Mouse (Mus musculus) left cerebral cortex, adult 11 months (tissue): ENCODE measurements around the gene Med12l.

Experiments
- DNase-seq: peaks from one replicate; pipeline ENCODE4 v3.0.0; 2022; ENCODE audit warnings: low spot score

Med12l gene

GRCm38 (mm10) chr3:59321278-59321876 is 315.8 kb downstream of the Med12l start:
- no peak for DNase-seq

GRCm38 (mm10) chr3:59328526-59328925 is 322.9 kb downstream of the Med12l start:
- no peak for DNase-seq

- no peak for DNase-seq
Observed at GRCm38 (mm10) chr3:59341647-59342427, 336.2 kb downstream of the Med12l start.

GRCm38 (mm10) chr3:59343026-59343425 is 337.4 kb downstream of the Med12l start:
- DNase-seq, result no peak

- DNase-seq, result no peak
Observed at GRCm38 (mm10) chr3:59344065-59344905, 338.7 kb downstream of the Med12l start, which contains the start of gene Igsf10. TSS of gene Igsf10 (minus strand) at chr3:59344394.

GRCm38 (mm10) chr3:59351768-59352167 is 346.1 kb downstream of the Med12l start:
- no peak for DNase-seq

- DNase-seq, result no peak
Observed at GRCm38 (mm10) chr3:59354156-59354555, 348.5 kb downstream of the Med12l start.

GRCm38 (mm10) chr3:59360102-59360501 is 354.5 kb downstream of the Med12l start:
- no peak for DNase-seq

GRCm38 (mm10) chr3:59361895-59362294 is 356.3 kb downstream of the Med12l start:
- DNase-seq, result no peak
